Mouse (Mus musculus): Measurements from ENCODE around the gene Xpo6. TPM values are rescaled to one million over a fixed set of nuclear protein-coding genes. Genes with fewer than 3 reads are reported as not detected.
A peak's percentile ranks its signal among the peaks of the same experiment; 100 is the strongest.

Gene Xpo6
- polyA plus RNA-seq (2015; fragmentation: Nextera tagmentation; extraction: Ambion mirVana) = 46.8 and 56.5 TPM in 2 replicates

DNA sequence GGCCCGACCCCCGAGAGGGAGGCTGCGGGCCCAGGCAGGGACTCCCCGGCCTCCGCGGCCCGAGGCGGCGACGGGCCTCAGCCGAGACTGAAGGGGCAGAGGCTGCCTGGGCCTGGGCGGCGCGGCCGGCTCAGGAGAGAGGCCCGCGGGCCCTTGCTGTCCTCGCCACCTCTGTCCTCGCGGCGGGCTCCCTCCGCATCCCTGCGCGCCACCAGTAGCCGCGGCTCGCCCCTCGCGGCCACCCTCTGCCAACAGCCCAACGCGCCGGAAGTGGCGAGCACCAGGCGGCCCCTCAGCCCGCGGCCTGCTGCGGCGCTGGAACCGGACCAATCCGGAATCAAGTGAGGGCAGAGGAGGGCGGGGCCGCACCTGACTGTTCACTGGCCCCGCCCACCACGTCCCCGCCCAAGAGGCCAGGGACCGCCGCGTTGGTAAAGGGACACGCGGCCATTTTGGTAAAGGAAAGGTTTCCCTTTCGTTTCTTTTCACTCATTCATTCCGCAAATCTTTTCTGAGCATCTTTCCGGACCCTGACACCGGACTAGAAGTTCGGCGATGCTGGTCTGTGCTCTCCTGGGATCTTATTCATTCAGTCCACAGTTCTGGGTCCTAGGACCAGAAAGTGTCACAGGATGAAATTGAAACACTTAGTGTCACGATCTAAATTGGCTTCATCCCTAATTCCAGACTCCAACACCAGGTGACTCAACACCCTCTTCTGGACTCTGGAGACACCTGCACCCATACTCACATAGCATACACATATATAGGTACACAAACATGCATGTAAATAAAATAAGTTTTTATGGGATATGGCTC is at the start of gene Xpo6:
Gene Xpo6 (minus strand): TSS at position 324 of the 819 bp plus-strand sequence.
- peak; percentile 98 for DNase-seq (ENCODE audit: low spot score)

DNA sequence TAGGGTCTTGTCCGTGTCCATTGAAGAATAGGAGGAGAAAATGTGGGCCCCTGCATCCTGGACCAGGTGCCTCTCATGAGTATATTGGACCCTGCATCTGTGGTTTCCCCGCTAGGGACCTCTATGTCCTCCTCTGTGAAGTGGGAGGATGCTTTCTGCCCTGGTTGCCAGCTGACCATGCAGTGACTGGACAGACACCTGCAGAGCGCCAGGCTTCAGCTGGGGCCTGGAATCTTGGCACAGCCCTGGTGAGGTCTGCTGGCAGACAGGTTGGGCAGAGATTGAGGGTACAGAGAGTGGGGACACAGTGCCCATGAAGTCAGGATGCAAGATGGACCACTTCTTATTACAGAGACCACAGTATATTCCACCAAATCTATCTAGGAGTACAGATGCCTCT is 49.7 kb upstream of the Xpo6 start:
- no peak for DNase-seq (ENCODE audit: low spot score)

DNA sequence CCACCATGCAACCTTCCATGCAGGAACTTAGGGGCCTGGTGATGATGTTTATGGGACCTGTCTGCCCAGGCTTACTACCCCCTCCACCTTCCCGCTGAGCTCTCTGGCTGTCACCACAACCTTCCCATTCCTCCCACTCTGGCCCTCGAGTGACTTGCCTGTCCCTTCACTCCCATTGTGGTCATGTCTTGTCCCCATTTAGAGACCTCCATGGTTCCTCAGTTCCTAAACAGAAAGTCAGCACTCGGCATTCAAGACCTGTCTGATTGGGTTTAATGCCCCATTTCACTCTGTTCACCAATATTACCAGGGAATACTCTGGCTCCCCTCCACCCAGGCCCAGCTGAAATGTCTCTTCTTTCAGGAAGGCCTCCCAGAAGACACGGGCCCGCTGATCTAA is 48.8 kb upstream of the Xpo6 start:
- DNase-seq (ENCODE audit: low spot score) = no peak

DNA sequence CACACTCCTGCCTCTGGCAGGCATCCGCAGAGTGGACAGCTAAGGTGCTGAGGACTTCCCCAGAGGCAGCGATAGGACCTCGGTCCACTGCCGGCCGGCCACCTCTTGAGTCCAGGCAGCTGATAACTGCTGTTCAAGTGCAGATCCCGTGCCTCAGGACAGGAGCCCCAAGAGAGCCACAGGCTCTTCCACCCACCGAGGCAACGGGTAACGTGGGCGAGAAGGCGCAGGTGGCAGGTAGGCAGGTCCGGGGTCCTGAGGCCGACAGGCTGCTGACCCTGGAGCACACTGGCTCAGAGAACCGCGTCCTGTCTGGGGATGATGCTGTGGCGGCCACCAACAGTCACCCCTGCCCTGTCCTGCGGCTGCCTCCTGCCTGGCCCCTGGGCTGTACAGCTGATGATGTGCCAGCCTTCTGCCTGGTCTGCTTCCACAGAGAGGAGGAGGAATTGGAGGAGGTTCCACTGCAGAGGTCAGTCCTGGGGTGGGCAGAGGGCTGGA is 48.4 kb upstream of the Xpo6 start:
- no peak for DNase-seq (ENCODE audit: low spot score)

DNA sequence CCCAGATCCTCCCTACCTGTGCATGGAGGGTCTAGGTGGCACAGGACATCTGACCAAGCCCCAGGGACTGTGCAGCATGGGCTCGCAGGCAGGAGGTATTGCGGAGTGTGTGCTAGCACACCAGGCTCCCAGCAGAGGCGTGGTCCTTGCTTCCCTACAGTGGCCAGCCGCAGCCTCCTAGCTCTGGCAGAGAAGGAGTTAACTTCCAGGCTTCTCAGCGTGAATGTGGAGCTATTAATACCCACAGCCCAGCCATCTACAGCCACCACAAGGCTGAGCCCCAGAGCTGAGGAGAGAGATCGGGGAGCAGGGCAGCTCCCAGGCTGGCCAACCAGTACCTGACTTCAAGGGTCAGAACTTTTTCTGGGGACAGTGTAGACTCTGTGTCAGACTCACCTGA is 47.8 kb upstream of the Xpo6 start:
- DNase-seq (ENCODE audit: low spot score) = no peak

DNA sequence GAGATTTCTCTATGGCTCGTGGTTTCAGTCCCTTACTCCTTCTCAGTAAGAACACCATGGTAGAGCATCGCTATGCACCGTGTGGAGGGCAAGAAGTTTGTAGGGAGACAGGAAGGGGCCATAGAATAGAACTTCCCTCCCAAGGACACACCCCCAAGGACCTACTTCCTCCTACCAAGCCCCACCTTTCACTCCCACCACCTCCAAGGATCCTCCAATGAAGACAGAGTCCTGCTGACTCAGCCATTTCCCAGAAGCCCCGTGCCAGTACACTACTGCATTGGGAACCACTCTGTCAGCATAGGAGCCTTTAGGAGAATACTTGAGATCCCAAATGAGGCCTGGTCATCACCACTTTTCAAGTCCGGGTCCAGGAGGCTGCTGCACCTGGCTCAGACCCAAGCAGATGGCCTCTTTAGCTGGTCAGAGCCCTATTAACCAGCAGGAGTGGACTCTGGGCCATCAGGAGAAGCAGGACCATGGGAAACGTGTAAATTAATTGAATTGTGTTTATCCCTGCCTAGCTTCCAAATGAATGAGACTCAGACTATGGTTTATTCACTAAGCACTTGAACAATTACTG is 44.0 kb upstream of the Xpo6 start:
- DNase-seq (ENCODE audit: low spot score) = no peak

DNA sequence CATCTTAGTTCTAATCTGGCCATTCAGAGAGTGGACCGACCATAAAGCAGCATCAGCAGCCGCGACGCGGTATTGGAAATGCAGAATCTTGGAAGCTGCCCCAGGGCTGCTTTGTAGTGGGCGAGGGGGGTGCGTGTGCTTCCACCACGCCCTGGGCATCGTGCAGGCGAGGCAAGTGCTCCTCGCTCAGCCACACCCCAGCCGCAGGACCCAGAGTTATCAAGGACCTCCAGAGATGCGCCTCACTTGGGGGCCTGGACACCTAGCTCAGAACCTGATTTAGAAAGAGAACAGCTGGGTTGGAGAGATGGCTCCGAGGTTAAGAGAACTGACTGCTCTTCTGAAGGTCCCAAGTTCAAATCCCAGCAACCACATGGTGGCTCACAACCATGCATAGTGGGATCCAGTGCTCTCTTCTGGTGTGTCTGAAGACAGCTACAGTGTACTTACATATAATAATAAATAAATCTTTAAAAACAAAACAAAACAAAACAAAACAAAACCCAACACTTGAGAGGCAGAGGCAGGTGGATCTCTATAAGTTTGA is 40.6 kb upstream of the Xpo6 start:
- DNase-seq (ENCODE audit: low spot score) = no peak

DNA sequence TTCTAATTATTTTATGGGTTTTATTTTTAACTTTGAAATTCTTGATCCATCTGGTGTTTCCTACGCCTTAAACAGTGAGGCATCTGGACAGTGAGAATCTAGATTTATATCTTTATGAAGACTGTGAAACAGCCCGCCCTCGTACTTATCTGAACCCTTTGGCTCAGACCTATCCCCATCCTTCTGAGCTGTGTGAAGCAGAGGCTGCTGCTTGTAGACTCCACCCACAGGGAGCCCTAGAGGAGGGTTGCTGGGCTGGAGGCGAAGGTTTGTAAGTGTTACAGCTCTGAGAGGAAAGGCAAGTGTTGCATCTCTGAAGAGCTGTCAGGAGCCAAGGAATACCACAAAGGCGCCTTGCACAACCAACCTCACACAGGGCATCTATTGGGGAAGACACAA is 36.5 kb upstream of the Xpo6 start:
- DNase-seq (ENCODE audit: low spot score) = peak; percentile 46

DNA sequence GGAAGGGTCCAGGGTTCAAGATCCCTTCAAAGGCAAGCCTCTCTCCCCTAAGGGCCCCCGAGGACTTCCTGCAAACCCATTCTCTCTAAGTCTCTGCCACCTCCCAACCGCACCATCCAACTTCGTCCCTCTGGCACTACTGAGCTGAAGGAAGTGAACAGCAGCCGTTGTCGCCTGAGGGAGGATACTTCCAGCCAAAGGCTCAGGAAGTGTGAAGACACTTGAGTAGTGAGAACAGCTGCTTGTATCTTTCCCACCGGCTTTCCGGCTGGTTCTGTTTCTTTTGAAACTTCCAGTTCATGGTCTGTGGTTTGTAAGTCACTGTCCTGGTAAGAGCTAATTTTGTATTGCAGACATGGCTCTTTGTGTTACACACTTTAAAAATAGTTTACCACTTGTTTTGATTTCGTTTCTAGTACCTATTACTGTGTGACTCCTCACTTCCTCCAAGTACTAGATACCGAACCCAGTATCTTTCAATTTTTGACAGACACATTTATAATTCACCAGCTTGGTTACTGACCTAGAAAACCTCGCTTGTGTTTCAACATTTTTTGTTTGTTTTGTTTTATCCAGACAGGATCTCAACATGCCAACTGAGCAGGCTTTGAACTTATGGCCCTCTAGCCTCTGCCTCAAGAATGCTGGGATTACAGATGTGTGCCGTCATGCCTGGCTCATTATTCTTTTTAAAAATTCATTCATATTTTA is 35.9 kb upstream of the Xpo6 start:
- peak; percentile 60 for DNase-seq (ENCODE audit: low spot score)

DNA sequence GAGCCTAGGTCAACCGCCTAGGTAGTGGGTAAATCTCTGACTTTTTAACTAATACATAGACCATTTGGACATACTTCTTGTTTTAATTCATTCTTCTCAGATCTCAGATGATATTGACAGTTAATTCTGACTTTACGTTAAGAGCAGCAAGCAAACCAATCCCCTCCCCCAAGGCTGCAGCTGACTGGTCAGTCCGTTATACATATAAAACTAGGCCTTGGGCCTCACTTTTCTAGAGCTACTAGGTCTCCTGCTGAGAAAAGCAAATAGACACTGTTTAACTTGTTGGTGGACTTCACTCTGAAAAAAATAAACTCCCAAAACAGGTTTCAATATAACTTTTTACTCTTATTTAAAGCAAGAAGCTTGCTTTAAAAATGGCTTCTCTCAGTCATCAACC is 34.3 kb upstream of the Xpo6 start:
- no peak for DNase-seq (ENCODE audit: low spot score)

DNA sequence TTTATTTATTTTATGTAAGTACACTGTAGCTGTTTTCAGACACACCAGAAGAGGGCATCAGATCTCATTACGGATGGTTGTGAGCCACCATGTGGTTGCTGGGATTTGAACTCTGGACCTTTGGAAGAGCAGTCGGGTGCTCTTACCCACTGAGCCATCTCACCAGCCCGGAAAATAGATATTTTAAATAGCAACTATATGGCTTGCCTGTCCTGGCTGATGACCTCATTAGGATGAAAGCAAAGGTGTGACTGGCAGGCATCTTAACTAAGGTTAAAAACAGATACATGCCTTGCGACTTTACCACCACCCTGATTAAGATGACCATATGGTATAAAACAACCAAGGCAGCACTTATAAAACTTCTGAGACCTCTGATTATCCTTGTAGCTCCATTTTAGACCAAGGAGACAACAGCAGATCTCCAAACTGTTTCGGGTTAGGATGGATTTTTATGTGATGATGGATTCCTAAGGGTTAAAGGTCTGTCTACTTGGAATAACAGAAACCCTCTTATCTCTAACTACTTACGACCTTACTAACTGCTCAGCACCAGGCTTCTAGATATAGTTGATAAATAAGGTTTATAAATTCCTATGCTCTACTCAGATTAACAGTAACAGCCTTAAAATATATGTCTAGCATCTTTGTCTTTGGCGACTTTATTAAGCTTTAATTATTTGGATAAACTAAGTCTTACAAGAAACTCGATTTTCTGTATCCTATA is 32.2 kb upstream of the Xpo6 start:
- no peak for DNase-seq (ENCODE audit: low spot score)

DNA sequence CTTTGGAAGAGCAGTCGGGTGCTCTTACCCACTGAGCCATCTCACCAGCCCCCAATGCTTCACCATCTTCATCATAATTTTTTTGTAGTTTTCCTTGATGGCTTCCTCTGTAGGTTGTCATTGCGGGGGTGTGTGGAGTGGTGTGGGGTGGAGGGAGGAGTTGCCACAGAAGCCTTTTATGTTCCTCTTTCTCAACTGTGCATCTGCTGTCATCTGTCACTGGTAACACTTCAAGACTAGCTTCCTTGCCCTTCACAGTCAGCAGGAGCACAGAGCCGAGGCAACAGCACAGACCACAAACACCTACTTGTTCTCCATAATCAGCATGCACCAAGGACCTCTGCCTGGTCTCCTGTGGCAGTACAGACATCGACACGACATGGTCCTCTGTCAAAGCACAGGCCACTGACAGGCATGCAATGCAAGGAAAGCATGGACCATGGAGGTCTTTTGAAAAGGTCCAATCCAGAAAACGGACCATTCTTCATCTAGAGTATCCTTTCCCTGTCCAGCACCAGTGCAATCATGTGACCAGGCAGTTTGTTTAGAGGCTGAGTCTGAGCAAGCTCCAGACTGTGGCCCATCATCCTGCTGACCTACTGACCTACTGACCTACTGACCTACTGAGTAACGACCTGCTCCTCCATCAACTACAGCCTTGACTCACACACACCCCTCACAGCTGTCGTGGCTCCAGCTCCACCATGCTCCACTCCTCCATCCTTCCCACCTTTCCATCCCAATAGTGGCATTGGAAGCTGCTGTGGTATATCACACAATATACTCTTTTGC is 30.3 kb upstream of the Xpo6 start:
- peak; percentile 80 for DNase-seq (ENCODE audit: low spot score)

DNA sequence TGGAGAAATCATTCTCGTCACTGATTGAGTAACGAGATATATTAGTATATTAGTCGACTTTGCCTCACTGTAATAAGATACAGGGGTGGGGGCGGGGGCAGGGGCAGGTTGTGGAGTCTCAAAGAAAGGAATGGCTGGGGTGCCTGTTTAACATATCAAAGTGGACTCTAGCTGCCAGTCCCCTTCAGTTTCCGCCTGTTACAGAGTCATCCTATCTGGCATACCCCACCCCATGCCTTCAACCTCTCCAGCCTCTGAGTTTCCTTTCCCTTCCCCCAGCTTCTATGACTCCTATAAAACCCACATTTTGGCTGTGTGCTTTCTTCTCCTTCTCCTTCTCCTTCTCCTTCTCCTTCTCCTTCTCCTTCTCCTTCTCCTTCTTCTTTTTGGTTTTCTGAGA is 25.8 kb upstream of the Xpo6 start:
- no peak for DNase-seq (ENCODE audit: low spot score)

DNA sequence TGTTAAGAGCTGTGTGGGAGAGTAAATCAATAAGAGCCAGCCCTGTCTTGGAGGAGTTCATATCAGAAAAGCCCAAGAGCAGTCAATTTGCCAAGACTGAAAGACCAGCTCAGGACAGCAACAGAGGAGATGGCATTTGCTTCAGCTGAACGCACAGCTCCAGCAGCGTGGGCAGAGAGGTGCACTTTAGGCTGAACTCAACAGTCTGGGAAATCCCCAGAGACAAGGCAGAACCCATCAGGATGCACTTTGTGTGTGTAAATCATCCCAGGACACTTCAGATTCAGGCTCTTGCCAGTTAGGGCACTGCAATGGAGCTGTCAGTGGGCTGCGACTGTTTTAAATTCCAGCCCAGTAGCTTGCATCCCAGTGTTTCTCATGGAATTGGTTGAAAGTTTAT is 22.5 kb upstream of the Xpo6 start:
- DNase-seq (ENCODE audit: low spot score) = no peak

DNA sequence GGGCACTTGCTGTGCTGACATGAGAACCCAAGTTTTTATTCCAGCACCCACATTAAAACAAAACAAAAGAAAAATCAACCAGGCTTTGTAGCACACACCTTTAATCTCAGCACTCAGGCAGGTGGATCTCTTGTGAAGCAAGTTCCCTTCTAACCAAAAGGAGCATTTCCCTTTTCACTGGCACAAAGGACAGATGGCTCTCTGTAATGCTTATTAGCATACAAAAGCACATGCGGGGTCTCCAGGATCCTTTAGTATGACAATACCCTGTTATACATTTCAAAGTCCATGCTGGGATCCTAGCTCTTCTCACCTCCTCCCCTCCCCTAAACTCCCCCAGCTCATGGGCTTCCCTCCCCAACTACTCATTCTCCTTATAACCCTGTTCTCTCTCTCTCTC is 20.3 kb upstream of the Xpo6 start:
- DNase-seq (ENCODE audit: low spot score) = no peak

DNA sequence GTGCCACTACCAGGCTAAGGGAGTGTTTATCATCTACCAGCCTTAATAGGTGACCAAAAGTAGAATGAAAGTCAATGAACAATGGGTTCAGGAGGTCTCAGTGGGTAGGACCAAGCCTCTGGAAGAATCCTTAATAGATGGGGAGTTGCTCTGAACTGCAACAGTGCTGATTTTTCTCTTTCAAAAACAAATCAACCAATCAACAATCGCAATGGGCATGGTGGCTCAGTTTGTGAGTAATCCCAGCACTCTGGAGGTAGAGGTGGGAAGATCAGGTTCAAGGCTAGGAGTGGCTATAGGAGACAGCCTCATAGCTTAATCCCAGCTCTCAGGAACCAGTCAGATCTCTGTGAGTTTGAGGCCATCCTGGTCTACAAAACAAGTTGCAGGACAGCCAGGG is 18.0 kb upstream of the Xpo6 start:
- DNase-seq (ENCODE audit: low spot score) = no peak

DNA sequence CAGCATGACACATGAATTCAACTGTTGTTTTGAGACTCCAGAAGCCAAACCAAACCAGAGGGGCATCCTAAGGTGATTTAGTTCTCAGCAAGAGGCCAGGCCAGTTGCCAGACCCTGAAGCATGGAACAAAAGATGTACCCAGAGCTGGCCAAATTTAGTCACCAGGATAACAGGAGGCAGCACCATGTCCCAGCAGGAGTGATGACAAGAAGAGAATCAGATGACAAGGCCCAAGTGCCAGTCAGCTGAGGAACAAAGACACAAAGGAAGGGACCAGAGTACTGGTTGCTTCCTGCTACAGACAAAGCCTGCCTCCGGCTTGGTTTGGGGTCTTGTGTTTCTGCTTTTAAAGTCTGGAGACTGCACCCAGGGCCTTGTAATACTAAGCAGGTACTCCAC is 16.6 kb upstream of the Xpo6 start:
- no peak for DNase-seq (ENCODE audit: low spot score)

DNA sequence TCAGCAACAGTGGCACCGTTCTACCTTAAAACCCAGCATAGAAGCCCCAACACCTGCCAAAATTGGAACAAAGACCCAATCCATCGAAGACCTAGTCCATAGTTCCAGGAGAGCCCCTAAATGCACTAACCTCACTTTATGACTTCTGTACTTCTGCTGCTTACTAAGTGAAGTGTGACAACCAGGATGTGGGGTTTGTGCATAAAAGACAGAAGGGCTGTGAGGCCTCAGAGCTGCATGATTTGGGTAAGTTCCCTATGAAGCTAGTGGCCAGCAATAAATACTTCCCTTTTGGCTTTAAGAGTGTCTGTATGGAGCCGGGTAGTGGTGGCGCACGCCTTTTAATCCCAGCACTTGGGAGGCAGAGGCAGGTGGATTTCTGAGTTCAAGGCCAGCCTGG is 10.6 kb upstream of the Xpo6 start:
- no peak for DNase-seq (ENCODE audit: low spot score)

DNA sequence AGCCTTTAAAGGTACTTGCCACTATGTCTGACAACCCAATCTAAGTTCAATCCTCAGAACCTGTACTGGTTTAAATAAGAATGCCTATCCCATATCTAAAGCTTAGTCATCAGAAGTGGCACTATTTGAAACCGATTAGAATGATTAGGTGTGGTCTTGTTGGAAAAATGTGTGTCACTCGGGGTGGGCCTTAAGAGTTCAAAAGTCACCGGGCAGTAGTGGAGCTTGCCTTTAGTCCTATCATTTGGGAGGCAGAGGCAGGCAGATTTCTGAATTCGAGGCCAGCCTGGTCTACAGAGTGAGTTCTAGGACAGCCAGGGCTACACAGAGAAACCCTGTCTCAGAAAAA is 670 bp upstream of the Xpo6 start:
- DNase-seq (ENCODE audit: low spot score) = no peak

DNA sequence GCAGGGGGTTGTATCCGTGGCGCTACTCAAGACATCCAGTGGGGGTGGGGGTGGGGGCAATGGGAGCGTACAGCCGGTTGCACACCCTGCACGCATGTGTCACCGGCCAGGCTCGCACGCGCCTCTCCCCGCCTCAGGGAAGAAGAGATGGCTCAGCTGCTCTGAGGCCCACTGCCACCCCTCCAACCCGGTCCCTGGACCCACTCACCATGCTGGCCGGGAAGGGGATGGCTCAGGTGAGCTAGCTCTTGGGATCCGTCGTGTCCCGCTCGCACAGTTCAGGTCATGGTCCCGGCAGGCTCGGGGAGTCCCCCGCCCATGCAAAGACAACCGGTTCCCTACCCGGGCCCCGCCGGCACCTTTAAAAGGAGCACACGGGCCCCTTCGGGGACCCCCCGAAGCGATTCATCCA is 604 bp downstream of the Xpo6 start:
- DNase-seq (ENCODE audit: low spot score) = peak; percentile 60

DNA sequence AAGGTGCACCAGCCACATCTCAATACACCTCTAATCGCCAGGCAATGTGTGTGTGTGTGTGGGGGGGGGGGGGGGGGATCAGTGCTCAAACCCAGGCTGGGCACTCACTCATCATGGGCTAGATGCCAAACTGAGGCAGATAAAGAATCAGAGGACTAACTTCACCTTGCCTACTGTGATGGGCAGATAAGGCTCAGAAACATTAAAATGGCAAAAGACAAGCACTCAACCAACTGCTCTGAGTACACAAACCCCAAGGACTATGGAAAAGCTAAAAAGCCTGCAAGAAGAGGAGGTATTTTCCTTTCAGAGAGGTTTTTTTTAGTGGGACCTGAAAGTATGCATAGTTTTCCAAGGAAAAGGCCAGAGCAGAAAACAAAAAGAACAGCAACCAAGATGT is 1.4 kb downstream of the Xpo6 start:
- DNase-seq (ENCODE audit: low spot score) = no peak
